Mouse (Mus musculus): Measurements from ENCODE around the gene Pomgnt1.

- TF ChIP-seq CTCF (IDR thresholded peaks at IDR 0.05) (no peak), EP300 (IDR thresholded peaks at IDR 0.05) (no peak)
Observed at GRCm38 (mm10) chr4:116143317-116143811, 19.7 kb downstream of the Pomgnt1 start.
